Mouse (Mus musculus): ENCODE measurements around the gene Foxp1. TPM values are rescaled to one million over a fixed set of nuclear protein-coding genes. Genes with fewer than 3 reads are reported as not detected.

Foxp1 gene
- total RNA-seq, 2 experiments from 2014 or later: 142 TPM

DNA sequence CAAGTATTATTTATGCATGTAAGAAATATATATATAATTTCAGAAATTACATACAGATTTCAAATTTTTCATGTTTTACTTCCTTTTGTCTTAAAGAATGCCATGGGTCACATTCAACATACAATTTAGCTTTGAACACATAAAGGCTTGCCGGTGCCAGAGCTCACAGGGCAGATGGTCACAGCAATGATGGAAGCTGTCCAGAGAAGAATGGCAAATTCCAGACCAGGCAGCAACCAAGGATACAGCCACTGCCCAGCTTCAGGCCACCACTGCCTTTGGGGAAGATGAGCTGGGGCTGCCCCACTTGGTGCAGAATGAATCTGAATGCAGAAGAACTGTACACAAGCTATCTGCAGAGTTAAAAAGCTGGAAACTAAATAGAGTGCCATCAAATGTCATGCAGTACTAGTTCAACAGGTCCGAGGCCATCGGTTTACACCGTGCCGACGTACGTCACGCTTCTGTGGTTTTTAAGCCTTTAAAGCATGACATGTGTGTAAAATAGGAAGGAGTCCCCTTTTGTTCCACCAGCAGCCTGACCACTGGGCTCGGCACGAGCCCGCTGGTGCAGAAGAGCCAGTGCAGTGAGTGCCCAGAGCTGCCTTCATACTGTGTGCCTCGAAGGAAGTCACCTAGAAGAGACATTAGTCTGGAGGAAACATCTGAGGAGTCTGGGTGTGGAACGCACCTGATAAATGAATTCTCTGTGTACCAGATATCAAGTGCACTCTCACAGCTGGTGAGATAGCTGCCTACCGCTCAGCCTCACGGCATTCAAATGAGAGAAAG is 239.5 kb downstream of the Foxp1 start:
- no peak for DNase-seq (ENCODE audit: low spot score in 2 of 2)

DNA sequence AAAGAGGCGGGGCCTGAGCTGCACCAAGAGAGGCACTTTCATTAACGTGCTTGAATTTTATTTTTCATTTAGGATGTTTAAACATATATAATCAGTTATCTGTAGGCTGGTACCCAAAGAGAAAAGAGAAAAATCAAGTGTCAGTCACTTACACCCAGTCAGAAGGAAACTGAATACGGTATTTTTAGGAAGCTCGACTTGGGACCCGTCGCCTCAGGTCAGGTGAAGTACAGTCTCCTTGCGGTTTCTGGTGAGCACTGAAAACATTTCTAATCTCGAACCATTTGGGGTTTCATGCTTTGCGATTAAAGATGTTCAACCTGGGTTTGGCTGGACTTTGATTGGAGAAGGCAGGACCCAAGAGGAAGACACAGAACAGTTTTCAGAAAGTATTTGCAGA is 241.1 kb downstream of the Foxp1 start:
- intact Hi-C loops (cut with DNase I): no loop called here
- no peak for DNase-seq (ENCODE audit: low spot score in 2 of 2)

More for the DNA sequence above, 239.5 kb downstream of the Foxp1 start:
- intact Hi-C loops (cut with DNase I): no loop called here

DNA sequence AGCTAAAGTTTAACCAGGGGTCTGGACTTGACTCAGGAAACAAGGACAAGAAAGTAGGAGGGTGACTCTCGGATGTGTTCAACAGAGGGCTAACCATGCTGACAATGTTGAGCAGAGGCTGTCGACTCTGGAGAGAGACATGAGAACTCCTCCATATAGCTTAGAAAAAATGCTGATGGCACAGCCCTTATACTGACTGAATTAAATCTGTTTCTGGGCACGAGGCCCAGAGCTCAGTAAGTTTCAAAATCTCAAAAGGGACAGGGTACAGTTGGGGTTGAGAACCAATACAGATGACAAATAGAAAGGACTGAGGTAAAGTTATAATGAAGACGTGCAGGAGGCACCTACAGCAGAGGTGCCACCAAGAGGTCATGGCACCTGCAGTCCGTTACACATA is 241.9 kb downstream of the Foxp1 start:
- intact Hi-C loops (cut with DNase I): no loop called here
- DNase-seq (ENCODE audit: low spot score in 2 of 2): no peak

DNA sequence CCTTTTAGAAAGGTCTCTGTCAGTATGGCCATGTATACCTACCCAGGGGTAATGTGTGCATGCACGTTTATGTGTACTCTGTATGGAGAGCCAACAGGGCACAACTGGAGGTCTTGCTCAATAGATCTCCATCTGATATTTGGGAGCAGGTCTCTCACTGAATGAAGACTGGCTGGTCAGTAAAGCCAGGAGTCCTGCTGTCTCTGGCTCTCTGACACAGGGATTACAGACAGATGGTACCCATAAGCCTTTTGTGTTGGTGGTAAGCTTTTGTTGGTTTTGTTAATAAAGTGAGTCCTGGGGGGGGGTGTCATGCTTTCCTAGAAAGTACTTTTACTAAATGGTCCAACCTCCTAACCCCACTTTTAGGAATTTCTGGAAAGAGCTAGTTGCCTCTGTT is 245.3 kb downstream of the Foxp1 start:
- no peak for DNase-seq (ENCODE audit: low spot score in 2 of 2)
- intact Hi-C loops (cut with DNase I): no loop called here

DNA sequence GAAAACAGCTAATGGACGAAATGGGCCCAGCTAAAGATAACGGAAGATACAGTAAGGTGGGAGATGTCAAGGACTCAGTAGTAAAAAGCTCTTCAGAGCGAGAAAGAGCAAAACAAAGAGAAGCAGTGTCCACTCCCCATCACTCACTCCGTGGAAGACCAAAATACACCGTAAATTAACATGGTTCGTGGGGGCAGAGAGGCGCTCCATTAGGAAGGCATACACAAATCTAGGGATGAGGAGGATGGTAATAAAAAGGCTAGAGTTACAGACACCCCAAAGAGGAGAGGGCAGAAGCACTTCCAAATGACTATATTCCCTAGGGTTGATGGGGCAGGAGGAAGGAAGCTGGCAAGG is 246.2 kb downstream of the Foxp1 start:
- intact Hi-C loops (cut with DNase I): no loop called here
- DNase-seq (ENCODE audit: low spot score in 2 of 2): no peak

DNA sequence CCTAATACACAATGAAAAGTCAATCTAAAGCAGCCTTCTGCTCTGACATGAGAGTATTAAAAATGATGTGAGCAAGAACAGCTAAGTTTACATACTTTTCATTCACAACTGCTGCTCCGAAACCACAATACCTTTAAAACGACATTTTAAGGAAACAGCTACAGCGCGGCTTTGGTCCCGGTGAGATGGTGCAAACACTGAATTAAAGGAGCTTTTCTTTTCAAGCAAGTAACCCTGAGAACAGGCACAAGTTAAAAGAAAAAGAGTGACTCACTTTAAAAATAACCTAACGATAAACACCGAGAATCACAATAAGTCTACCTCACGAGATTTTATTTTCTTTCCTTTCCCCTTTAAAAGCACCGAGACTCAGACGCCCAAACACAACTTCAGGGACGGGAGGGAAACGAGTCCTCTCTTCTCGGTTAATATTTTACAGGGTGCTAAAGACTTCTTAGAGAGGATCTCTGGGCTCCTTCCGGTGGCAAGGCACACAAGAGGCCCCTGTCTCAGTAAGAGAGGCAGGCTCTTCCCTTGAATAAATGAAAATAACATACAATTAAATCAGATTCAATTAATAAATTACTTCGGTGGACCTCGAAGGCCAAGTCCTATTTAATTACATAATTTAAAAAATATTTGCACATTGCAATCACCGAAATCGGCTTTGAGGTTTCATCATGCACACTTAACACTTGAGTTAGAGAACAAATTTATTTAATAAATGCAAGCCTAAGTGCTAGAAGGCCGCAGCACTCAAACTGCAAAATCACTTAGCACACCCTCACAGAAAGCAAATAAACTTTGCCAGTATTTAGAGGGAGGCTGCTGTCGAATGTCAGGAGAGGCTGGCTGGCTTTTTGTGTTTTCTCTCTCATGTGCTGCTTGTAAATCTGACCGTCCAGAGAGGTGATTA is 246.9 kb downstream of the Foxp1 start:
- intact Hi-C loops (cut with DNase I): no loop called here
- DNase-seq (ENCODE audit: low spot score in 2 of 2): no peak

DNA sequence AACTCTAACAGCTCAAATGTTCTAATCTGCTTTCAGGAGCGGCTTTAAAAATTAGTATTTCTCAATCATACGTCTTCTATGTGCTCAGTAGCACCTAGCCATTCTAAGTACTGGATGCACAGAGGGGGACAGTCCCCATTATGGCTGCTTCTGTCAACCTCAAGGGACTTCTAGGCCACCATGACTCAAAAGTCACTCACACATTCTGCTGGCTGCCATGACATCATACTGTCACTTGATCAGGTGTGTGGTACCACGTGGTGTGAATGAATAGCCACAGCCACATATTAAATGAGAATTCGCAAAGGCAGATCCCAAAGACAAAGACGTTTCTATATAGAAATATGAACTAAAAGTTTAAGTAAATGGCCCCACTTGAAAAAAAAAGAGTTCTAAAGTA is 247.9 kb downstream of the Foxp1 start:
- no peak for DNase-seq (ENCODE audit: low spot score in 2 of 2)
- intact Hi-C loops (cut with DNase I): no loop called here

DNA sequence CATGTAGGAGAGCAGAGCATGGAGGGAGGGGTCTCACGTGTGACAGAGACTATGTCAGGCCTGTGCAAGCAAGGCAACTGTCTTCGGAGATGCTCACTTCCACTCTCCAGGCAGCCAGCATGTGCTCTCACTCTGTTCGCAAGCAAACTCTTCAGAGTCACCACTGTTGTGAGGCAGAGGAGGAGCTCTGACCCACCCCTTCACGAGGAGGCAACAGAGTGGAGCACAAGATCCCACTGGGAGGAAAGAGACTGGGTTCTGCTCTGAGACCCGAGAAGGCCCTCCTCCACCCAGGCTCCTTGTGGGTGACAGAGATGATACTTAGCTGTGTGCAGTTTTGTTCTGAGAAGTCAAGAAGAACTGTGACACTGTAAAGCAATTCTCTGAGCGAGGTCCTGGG is 248.3 kb downstream of the Foxp1 start:
- intact Hi-C loops (cut with DNase I): no loop called here
- DNase-seq (ENCODE audit: low spot score in 2 of 2): no peak

DNA sequence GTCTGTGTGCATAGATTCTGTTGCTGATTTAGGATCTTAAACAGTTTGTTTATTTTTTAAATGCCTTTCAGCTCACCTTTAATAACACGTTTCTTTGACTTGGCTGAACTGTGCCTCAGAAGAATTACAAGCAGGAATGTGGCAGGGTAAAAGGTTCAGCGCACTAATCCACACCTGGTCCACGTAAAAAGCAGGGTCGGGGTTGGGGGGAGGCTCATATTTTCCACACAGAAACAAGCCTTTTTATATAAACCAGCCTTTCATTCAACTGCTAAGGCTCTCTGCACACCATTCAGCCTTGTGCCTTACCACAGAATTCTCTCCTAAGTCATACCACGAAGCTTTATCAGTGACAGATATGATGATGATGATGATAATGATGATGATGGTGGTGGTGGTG is 249.3 kb downstream of the Foxp1 start:
- intact Hi-C loops (cut with DNase I): no loop called here
- no peak for DNase-seq (ENCODE audit: low spot score in 2 of 2)

DNA sequence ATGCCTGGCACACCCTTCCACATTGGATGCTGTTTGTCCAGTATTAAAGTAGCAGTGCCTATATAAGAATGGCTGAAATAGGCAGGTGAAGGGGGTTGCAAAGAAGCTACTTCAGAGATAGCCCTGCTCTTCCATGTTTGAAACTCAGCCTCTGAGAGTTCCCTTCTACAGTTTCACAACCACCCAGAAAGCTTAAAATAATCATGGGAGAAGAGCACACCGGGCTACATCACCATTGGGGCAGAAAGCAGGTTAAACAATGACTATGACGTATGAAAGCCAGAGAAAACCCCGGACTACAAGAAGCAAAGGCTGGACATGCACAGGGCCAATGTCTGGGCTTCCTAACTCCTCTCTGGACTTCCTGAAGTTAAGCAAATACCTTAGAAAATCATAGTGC is 250.3 kb downstream of the Foxp1 start:
- intact Hi-C loops (cut with DNase I): no loop called here
- DNase-seq (ENCODE audit: low spot score in 2 of 2): no peak

DNA sequence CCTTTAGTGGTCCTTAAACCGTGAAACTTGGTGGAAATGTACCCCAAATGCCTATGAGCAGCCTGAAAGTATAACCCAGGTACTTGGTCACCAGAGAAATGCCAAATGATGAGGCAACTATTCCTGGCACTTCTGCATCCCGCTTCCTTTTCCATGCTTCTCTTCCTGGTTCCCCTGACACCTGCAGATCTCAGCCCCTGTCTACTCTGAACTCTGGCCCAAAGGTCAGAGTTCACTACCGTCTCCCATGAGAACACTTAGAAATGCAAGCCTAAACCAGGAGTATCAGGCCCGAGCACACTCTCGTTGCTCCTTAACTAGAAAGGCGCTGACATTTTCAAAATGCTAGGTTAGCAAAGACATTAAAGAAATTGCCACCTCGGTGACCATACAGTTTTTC is 250.8 kb downstream of the Foxp1 start:
- intact Hi-C loops (cut with DNase I): no loop called here
- no peak for DNase-seq (ENCODE audit: low spot score in 2 of 2)

DNA sequence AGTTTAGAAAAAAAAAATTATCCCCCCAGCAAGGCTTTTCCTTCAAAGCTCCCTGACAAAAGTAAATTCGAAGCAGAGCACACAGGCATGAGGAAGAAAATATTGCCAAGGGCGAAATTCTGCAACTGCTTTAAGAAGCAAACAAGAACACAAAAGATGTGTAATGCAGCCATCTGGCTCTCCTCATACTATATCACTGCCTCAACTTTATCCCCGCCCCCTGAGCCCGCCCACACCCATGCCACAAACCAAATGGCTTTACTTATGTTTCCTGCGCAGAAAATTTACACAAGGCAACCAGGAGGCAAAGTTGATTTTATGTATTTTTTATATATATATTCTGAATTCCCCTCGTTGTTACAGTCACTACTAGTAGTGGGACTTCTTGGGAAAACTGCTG is 252.6 kb downstream of the Foxp1 start:
- intact Hi-C loops (cut with DNase I): loop anchor here (1.0 to 10.0 kb wide), 4 partner anchors 25 to 745 kb away; partner anchors contain the start of gene Foxp1
- DNase-seq (ENCODE audit: low spot score in 2 of 2): peak in 1 of 2 experiments; percentile 15

DNA sequence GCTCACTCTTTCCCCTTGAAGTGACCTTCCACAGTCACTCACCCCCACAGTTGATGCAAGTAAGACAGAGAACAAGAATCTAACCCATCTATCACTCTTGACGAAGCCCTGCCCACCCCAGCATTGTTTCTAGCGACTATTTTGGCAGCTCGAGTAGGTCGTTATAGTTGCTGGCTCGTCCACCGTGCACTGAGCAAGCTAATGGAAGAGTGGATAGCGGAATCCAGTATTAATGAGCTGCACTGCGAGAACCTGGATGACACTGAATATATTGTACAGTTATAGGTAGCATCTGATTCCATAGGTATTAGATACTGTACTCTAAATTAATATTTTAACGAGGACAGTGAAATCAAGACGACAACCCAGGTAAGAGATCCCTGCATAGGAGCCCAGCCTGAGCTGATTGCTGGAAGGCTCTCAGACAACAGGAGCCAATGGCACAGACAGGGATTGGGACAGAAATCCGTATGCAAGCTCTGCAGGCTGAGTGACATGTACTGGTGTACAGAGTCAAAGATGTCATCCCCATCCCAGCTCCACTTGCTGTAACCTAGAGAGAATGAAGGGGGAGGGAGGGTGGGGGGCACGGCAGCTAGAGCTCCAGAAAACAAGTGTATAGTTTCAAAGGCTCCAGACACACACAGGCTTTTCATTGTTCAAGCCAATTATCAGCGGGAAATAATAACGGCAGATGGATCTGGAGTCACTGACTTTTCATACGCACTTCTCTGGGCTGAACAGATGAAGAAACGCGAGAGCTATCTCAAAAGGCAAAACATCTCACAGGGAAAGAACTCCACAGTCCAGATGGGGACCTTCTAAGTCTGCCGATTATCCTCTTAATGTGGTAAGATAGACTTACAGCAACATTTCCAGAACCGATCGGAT is 254.1 kb downstream of the Foxp1 start:
- intact Hi-C loops (cut with DNase I): loop anchor here (5.0 to 10.0 kb wide), 3 partner anchors 179 to 744 kb away; partner anchors contain the start of gene Foxp1
- DNase-seq (ENCODE audit: low spot score in 2 of 2): no peak

DNA sequence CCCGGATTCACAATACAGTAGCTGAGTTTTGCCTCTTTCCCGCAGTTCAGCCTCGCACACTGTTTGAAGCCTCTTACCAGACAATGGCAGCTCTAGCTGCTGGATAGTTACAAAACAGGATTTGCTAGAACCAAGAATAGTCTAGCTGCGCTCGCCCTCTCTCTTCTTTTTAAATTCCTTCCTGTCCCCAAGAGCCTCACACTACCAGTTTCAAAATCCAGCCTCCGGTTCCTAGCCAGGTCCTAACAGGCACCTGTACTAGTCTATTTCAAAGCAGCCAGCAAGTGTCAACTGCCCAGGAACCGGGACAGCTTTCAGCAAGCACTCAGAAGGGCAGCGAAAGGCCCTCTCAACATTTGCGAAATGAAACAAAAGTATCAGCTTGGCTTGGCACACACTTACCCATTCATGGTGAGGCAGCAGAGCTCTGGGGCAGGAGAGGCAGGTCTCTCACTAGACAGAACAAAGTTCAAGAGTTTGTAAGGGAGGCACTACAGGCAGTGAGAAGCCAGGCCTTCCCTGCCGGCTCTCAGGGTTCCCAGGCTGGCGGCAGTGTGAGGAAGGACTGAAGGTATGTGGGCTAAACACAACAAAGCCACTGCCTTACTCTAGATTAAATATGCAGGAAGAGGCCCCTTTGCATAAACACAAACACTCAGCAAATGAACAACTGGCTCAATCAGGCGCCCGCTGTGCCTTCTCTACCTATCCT is 256.4 kb downstream of the Foxp1 start:
- DNase-seq (ENCODE audit: low spot score in 2 of 2): peak; percentile 25 to 46
- intact Hi-C loops (cut with DNase I): loop anchor here (5.0 to 10.0 kb wide), 3 partner anchors 181 to 741 kb away; partner anchors contain the start of gene Foxp1

DNA sequence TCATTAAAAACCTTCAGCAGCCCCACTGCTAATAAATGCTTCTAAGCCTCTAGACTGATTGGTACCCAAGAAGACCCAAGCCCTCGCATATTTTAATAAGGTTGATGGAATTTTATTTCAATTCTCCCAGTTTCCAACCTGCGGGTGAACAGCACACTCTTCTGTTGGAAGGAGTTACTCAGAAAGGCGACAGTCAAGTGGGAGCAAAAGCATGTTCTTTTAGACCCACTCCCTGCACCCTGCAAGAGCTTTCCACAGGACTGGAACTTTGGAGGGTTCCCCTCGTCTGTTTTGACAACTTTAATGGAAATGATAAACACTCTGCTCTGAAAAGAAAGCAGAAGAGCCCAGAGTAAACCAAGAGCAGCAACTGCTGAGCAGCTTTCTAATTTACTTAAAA is 257.3 kb downstream of the Foxp1 start:
- intact Hi-C loops (cut with DNase I): loop anchor here (5.0 to 10.0 kb wide), 3 partner anchors 182 to 740 kb away; partner anchors contain the start of gene Foxp1
- no peak for DNase-seq (ENCODE audit: low spot score in 2 of 2)

DNA sequence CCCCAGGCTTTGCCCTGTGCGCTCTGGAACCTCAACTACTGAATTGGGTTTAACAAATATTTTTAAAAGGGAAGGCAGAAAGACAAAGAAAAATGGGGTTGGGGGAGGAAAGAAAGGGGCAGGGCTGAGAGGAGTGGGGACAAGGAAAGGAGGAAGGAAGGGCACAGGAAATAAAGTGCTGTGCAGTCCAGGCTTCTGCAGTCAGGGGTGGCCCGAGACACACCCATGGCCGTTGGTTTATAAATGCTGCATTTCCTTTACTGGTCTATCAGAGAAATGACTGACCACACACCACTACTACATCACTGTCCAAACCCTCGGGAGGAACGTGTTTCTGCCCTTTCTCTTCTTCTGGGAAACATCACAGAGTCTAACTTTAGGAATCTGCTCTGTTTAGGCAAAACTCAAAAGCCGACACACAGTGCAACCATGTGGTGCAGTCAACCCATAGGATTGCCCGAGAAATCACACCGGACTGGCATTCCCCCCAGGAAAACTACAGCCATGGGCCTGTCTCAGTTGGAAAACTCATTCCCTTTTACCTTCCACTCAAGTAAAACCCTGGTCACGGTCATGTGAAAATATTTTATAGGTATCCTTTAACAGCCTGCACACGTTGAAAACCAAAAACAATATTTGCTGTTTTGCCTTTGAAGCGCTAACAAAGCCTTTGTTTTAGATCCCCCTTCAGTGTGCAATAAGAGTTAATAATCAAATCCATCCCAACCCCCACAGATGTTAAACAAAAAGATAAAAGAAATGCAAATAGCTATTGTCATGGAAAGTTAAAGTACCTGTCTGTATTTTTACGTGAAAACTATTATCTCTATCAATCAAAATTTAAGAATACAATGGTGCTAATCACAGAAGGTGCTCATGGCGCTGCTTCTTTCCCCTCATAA is 258.1 kb downstream of the Foxp1 start:
- no peak for DNase-seq (ENCODE audit: low spot score in 2 of 2)
- intact Hi-C loops (cut with DNase I): loop anchor here (5.0 to 10.0 kb wide), 3 partner anchors 183 to 740 kb away; partner anchors contain the start of gene Foxp1

DNA sequence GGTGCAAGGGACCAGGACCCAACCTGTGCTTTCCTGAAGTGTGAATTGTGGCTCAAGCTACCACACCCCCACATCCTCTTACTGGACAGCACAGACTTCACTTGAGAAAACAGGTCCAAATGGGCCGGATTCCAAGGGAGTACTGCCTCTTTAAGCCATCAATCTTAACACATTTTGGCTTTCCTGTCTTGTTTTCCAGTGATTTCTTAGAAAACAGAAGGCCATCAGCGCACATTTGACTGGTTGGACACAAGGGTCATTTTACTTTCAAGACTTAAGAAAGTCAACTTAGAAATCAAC is 258.7 kb downstream of the Foxp1 start:
- intact Hi-C loops (cut with DNase I): loop anchor here (10.0 kb wide), 1 partner anchor 739 kb away; no protein-coding TSS in a partner anchor
- no peak for DNase-seq (ENCODE audit: low spot score in 2 of 2)
